Mouse (Mus musculus) limb, embryonic 10.5 days (tissue): ENCODE results near the gene Gabarapl2. TPM values are rescaled to one million over a fixed set of nuclear protein-coding genes. Genes with fewer than 3 reads are reported as not detected.

ENCODE experiments used
- DNase-seq: peaks from one replicate; pipeline ENCODE4 v3.0.0-alpha.2; 2017; ENCODE audit warnings: low spot score
- H3K27ac ChIP-seq: fragments of 300-500 bp; sonication (generic); 2 replicates; pipeline ENCODE4 v1.5.1; 2016; ENCODE audit warnings: mild to moderate bottlenecking
- H3K27me3 ChIP-seq: fragments of 300-500 bp; sonication (generic); 2 replicates; pipeline ENCODE4 v1.6.1; 2016; ENCODE audit warnings: low read depth, mild to moderate bottlenecking; ENCODE audit not compliant: poor library complexity, severe bottlenecking
- H3K36me3 ChIP-seq: fragments of 300-500 bp; sonication (generic); 2 replicates; pipeline ENCODE4 v1.6.1; 2016; ENCODE audit warnings: mild to moderate bottlenecking, moderate library complexity
- H3K4me1 ChIP-seq: fragments of 300-500 bp; sonication (generic); 2 replicates; pipeline ENCODE4 v1.6.1; 2016
- H3K4me3 ChIP-seq: fragments of 300-500 bp; sonication (generic); 2 replicates; pipeline ENCODE4 v1.5.1; 2016; ENCODE audit warnings: mild to moderate bottlenecking, moderate library complexity
- H3K9me3 ChIP-seq: fragments of 300-500 bp; sonication (generic); replicated peaks from 2 replicates; pipeline ENCODE4 v1.6.1; 2016; ENCODE audit warnings: mild to moderate bottlenecking
- WGBS: fragments of 180-500 bp; shearing (Covaris S2); methylation state at CpG from one replicate; pipeline ENCODE4 v1.1.7; 2016; 5-methylcytosine and 5-hydroxymethylcytosine counted together
- polyA plus RNA-seq: library from polyadenylated mRNA; unstranded; fragments of >200 nt; fragmentation: Nextera tagmentation; extraction: Ambion mirVana; gene quantifications from 2 replicates; pipeline ENCODE4 v1.2.1, GENCODE M21; 2016

Gabarapl2 gene
- polyA plus RNA-seq, 1 experiment from 2014 or later, result 166 TPM

DNA sequence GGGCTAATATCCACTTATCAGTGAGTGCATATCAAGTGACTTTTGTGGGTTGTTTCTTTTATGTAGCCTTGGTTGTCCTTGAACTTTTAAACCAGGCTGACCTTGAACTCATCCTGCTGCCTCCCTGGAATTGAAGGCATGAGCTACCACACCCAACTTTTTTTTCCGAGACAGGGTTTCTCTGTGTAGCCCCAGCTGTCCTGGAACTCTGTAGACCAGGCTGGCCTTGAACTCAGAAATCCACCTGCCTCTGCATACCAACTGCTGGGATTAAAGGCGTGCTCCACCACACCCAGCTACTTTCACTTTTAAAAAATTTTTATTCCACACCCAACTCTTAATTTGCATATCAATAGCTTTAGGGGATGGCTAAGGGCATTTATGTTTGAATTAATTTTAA, 3.0 kb downstream of the Gabarapl2 start:
- Histone ChIP-seq H3K36me3 (peaks cover 65% of the 10 kb centered on the region), H3K4me3 (no peak overlapping the region), H3K27me3 (no peaks in the 10 kb centered on the region), H3K4me1 (peaks cover 17% of the 10 kb centered on the region), H3K27ac (no peak overlapping the region), H3K9me3 (no peaks in the 10 kb centered on the region)
- WGBS, result 85% methylated on average over 2 of the region's 2 CpGs
- DNase-seq, result no peak

DNA sequence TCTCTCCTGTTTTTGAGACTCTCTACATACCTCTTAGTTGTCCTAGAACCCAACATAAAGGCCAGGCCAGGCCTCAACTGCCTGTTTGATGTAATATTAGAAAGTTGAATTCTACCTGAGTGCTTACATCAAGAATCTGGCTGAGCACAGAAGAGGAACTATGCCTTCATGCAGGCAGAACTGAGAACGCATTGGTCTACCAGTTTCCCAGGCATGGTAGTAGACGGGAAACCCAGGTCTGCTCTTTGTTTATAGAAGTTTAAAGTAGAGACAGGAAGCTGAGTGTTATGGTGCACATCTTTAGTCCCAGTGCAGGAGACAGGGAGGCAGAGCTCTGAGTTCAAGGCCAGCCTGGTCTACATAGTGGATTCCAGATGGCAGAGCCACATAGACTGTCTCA, 6.6 kb downstream of the Gabarapl2 start:
- peaks cover 94% of the 10 kb centered on the region for H3K36me3 ChIP-seq
- no peak for DNase-seq
- no peaks in the 10 kb centered on the region for H3K4me1 ChIP-seq
- H3K9me3 ChIP-seq, result no peaks in the 10 kb centered on the region
- H3K4me3 ChIP-seq, result no peak overlapping the region
- 93% methylated on average over 2 of the region's 2 CpGs for WGBS
- H3K27ac ChIP-seq, result no peak overlapping the region
- no peaks in the 10 kb centered on the region for H3K27me3 ChIP-seq

DNA sequence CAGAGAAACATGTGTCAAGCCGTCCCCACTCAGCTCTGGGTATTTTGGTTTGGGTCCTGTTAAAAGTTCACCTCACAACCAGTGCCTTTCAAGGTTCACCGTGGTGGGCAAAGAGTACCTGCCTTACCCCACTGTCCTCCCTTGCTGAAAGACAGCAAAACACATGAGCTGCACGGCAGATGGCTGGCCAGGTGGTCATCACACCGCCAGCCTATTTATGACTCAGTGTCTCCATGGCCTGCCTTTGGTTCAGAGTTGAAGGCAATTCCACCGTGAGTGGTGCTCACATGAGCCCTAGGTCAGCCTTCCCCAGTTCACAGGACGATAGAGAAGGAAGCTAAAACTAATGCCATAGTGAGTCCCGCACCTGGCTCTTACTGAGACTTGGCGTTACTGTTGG, 7.5 kb downstream of the Gabarapl2 start:
- 90% methylated on average over 8 of the region's 8 CpGs for WGBS

DNA sequence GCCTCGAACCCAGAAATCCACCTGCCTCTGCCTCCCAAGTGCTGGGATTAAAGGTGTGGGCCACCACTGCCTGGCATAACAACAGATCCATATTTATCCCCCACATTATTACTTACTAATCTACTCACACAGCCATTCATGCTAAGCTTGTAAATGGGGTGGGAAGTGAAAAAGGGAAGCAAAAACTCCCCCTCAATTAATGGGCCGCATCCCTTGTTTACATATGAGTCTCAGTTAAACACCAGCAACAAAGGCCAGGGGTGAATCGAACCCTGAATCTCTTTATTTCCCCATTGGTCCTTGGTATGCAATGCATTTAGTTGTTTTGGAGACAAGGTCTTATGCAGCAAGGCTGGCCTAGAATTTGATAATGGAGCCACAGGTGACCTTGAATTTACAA, 10.3 kb downstream of the Gabarapl2 start:
- 90% methylated on average over 3 of the region's 3 CpGs for WGBS
- Histone ChIP-seq H3K9me3 (no peaks in the 10 kb centered on the region), H3K27ac (no peak overlapping the region), H3K4me3 (no peak overlapping the region), H3K36me3 (peaks cover 88% of the 10 kb centered on the region), H3K27me3 (no peaks in the 10 kb centered on the region), H3K4me1 (no peaks in the 10 kb centered on the region)
- no peak for DNase-seq

More for the DNA sequence above, 7.5 kb downstream of the Gabarapl2 start:
- Histone ChIP-seq H3K4me1 (no peaks in the 10 kb centered on the region), H3K27me3 (no peaks in the 10 kb centered on the region), H3K4me3 (no peak overlapping the region), H3K9me3 (no peaks in the 10 kb centered on the region), H3K27ac (no peak overlapping the region), H3K36me3 (peaks cover 89% of the 10 kb centered on the region)
- no peak for DNase-seq

DNA sequence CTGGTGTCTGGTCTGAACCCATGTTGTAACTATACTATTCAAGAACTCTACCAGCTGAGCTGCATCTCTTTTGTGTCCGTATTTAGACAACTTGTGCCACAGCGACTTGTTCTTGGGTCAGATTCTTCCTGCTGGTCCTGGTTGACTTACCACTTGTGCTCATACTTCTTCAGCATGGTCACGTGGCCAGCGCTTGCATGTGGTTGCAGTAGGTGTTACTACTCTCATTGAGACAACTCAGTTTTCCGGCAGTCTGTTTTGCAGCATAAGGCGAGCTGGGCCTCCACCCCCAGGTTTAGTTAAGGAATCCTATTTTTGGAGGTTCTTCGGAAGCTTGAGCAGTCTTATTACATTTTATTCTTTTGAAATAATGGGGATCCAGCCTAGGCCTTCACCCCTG, 10.8 kb downstream of the Gabarapl2 start:
- WGBS, result 93% methylated on average over 7 of the region's 7 CpGs

DNA sequence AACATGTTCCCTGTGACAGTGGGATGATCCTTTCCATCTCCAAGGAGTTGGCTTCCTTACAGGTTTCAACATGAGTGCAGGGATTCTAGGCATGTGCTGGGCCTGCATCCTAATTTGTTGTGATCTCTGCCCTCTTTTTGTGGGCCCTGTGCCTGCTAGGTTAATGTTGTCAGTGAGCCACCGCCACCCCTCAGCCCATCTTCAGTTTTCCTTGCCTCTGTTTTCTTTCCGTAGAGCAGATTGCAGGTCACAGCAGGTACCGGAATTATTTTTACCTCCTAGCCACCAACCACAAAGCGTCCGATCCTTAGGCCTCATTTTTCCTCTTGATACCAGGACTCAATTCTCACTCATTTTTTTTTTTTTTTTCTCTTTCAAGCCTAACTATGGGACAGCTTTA, 11.4 kb downstream of the Gabarapl2 start:
- no peak overlapping the region for H3K4me3 ChIP-seq

More for the DNA sequence above, 10.8 kb downstream of the Gabarapl2 start:
- H3K27ac ChIP-seq, result no peak overlapping the region
- H3K27me3 ChIP-seq, result no peaks in the 10 kb centered on the region
- H3K9me3 ChIP-seq, result no peaks in the 10 kb centered on the region
- H3K4me3 ChIP-seq, result no peak overlapping the region
- DNase-seq, result no peak
- peaks cover 88% of the 10 kb centered on the region for H3K36me3 ChIP-seq
- no peaks in the 10 kb centered on the region for H3K4me1 ChIP-seq

DNA sequence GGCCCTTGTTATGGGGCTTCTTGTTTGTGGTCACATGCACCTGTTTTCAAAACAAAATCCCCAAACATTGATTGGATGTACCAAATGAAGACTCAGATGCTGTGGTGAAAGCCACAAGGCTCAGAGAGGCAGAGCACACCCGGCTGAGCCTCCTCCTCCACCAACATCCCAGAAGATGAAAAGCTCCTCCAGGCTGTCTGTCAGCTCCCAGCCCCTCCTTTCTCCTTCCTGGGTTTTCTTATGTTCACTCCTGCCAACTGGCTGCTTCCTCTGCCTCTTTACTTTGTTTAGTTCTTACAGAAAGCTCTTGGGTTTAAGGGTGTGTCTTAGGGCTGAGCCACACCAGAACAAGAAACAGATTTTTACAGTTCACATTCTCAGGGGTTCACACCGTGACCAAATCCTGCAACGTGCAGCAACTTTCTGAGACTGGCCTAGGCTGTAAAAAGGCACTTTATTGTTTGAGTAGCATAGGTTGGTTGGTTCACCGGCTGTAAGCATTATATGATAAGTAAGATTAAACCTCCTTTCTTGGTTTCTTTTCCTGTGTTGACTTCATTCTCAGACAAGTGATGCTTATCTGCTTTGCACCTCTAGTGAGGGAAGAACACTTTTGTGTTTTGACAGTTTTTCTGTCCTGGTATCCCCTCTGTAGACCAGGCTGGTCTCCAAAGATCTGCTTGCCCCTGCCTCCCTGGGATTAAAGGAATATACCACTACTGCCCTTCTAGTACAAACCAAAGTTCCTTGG, 14.5 kb downstream of the Gabarapl2 start:
- 91% methylated on average over 4 of the region's 4 CpGs for WGBS
- H3K4me3 ChIP-seq, result no peak overlapping the region
- no peak overlapping the region for H3K27ac ChIP-seq
- H3K27me3 ChIP-seq, result no peaks in the 10 kb centered on the region
- H3K36me3 ChIP-seq, result peaks cover 86% of the 10 kb centered on the region
- H3K9me3 ChIP-seq, result no peaks in the 10 kb centered on the region
- no peaks in the 10 kb centered on the region for H3K4me1 ChIP-seq
- DNase-seq, result no peak

More for the DNA sequence above, 11.4 kb downstream of the Gabarapl2 start:
- H3K27ac ChIP-seq, result no peak overlapping the region
- H3K27me3 ChIP-seq, result no peaks in the 10 kb centered on the region
- 97% methylated on average over 5 of the region's 5 CpGs for WGBS
- H3K4me1 ChIP-seq, result no peaks in the 10 kb centered on the region
- DNase-seq, result no peak
- peaks cover 89% of the 10 kb centered on the region for H3K36me3 ChIP-seq
- no peaks in the 10 kb centered on the region for H3K9me3 ChIP-seq

DNA sequence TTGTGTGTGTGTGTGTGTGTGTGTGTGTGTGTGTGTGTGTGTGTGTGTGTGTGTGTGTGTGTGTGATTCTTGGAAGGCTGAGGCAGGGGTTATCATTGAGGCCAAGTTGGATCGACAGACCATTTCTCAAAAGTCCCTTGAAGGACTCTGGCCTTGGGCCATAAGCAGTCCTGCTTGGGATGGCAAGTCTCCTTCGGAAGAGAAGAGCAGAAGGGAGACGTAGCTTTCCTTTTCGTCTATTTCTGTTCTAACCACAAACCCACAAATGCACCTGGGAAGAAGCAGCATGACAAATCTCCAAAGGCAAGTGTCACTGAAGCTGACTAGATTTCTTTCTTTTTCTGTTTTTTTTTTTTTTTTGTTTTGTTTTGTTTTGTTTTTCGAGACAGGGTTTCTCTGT, 15.4 kb downstream of the Gabarapl2 start:
- 94% methylated on average over 5 of the region's 5 CpGs for WGBS
- Histone ChIP-seq H3K36me3 (peaks cover 80% of the 10 kb centered on the region), H3K4me1 (no peaks in the 10 kb centered on the region), H3K27me3 (no peaks in the 10 kb centered on the region), H3K27ac (no peak overlapping the region), H3K9me3 (no peaks in the 10 kb centered on the region), H3K4me3 (no peak overlapping the region)
- no peak for DNase-seq

DNA sequence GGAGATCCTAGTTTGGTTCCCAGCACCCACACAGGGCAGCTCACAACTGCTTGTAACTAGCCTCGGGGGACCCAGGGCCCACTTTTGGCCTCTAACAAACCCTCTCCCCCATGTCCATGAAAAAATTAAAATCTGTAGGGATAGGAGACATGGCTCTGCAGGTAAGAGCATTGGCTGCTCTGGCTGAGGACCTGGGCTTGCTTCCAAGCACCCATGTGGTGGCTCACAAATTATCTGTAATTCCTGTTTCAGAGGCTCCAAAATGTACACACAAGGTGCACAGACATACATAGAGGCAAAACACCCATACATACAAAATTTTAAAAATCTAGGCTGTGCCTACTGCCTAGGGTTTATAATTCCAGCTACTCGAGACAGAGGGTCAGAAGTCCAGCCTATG, 16.7 kb downstream of the Gabarapl2 start:
- no peaks in the 10 kb centered on the region for H3K9me3 ChIP-seq
- H3K4me1 ChIP-seq, result no peaks in the 10 kb centered on the region
- H3K27me3 ChIP-seq, result no peaks in the 10 kb centered on the region
- 93% methylated on average over 2 of the region's 2 CpGs for WGBS
- peaks cover 68% of the 10 kb centered on the region for H3K36me3 ChIP-seq
- DNase-seq, result no peak
- no peak overlapping the region for H3K27ac ChIP-seq
- H3K4me3 ChIP-seq, result no peak overlapping the region

DNA sequence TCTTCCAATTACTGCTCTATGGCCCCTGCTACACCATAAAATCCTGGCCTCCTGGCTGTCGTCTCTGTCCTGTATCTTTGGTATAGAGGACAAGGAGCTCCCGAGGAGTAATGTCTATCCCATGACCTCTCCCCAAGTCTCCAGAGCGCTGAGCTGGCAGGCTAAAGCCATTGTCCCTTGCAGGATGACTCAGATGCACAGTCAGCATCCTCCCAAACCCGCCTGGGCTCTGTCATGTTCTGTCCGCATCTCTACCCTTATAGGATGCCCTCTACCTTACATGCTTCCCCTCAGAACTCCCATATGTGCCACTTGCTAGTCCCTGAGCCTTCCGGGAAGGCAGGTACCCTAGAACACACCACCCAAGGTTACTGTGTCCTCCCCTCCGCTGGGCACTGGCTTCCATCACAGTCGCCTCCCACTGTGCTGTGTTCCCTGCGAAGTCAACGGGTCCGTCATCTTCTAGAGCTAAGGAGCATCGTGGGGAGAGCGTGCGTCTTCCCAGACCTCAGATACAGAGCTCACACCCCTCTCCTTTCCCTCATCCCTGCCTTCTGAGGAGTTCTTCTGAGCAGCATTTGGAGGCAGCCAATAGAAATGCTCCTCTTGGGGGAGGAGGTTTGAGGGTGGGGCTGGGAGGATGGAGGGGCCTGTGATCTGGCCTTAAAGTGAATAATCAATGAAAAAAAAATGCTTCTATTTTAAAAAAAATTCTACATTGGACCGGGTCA, 20.3 kb downstream of the Gabarapl2 start:
- Histone ChIP-seq H3K27ac (no peak overlapping the region), H3K36me3 (peaks cover 38% of the 10 kb centered on the region), H3K27me3 (no peaks in the 10 kb centered on the region), H3K4me1 (no peaks in the 10 kb centered on the region), H3K4me3 (no peak overlapping the region), H3K9me3 (no peaks in the 10 kb centered on the region)
- no peak for DNase-seq
- WGBS, result 71% methylated on average over 15 of the region's 15 CpGs

DNA sequence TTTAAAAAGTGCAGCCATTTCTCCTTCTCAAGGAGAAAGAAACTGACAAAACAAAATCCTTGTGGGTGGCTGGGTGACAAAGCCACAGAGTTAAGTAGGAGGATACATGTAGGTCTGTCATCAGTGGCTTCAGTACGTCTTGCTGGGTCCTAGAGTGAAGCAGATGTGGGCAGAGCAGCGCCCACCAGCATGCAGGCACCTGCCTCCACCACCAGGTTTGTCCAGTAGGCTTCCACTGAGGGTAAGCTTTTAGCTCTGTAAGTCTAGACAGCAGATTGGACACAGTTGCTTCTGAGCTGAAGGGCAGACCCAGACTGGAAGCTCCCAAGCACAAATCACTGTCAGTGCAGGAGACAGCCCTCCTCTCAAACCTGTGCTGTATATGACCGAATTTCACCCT, 20.8 kb downstream of the Gabarapl2 start:
- no peak for DNase-seq
- 73% methylated on average over 3 of the region's 3 CpGs for WGBS
- H3K36me3 ChIP-seq, result peaks cover 32% of the 10 kb centered on the region
- H3K27me3 ChIP-seq, result no peaks in the 10 kb centered on the region
- no peaks in the 10 kb centered on the region for H3K9me3 ChIP-seq
- no peak overlapping the region for H3K27ac ChIP-seq
- no peak overlapping the region for H3K4me3 ChIP-seq
- H3K4me1 ChIP-seq, result no peaks in the 10 kb centered on the region

DNA sequence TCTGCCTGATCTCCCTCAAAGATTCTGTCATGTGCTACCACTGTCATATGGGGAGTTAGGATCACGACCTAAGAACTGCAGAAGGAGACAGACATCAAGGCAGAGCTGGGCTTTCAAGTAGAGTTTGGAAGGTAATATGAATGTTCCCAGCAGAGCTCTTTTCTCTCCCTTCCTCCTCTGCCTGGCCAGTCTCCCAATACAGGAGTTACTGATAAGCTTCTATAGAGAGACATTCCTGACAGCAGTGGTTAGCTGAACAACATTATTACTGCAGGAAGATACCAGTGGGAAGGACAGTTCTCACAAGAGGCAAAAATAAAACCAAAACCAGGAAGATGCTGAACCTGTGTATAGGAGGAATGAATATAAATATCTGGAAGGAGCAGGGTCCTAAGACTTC, 22.1 kb downstream of the Gabarapl2 start:
- WGBS, result 58% methylated on average over 1 of the region's 1 CpGs
- no peak for DNase-seq
- Histone ChIP-seq H3K27ac (no peak overlapping the region), H3K27me3 (no peaks in the 10 kb centered on the region), H3K4me3 (no peak overlapping the region), H3K9me3 (no peaks in the 10 kb centered on the region), H3K36me3 (peaks cover 32% of the 10 kb centered on the region), H3K4me1 (no peaks in the 10 kb centered on the region)

DNA sequence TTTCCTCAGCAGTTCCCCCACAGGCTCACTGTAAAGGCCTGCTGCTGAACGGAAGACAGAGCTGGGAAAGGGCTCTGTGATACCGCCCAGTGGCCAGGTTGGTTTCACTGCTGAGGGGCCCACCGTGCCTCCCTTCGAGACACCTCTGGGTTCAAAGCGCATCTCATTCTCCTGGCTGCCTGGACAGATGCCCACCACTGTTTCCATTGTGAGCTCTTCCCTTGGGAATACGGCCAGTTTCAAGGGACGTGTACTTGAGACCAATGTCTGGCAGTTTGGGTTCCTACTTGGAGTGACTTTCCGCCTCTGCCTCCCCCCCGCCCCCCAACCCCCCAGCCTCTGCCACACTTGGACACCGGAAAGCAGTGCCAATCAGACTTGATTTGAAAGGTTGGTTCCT, 22.6 kb downstream of the Gabarapl2 start:
- peaks cover 32% of the 10 kb centered on the region for H3K36me3 ChIP-seq
- no peak overlapping the region for H3K27ac ChIP-seq
- no peaks in the 10 kb centered on the region for H3K27me3 ChIP-seq
- DNase-seq, result no peak
- H3K4me3 ChIP-seq, result no peak overlapping the region
- WGBS, result 77% methylated on average over 10 of the region's 10 CpGs
- no peaks in the 10 kb centered on the region for H3K4me1 ChIP-seq
- H3K9me3 ChIP-seq, result no peaks in the 10 kb centered on the region
